Mouse (Mus musculus): ENCODE results near the gene Aifm1. TPM values are rescaled to one million over a fixed set of nuclear protein-coding genes. Genes with fewer than 3 reads are reported as not detected.
"Not testable (repeated sequence)": the region's sequence is repeated elsewhere in the genome, so short reads cannot be mapped to it uniquely, and the experiment has no call there.

The Aifm1 gene
- polyA plus RNA-seq, 1 experiment from 2014 or later: 73.7 TPM

DNA sequence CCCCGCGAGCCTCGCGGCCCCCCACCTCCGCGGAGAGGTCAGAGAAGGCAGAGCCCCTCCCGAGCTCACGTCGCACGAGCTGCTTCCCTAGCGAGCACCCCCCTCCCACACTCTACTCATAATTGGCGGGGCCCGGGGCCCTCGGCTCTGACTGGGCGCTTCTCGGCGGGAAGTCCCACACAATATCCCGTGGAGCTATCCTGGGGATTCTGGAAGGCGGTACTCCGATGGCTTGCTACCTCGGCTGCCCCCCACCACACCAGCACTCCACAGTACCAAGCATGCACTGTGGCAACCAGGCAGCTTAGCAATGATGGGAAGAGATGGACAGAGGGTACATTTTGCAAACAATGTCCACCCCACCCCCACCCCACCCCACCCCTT, 58.9 kb downstream of the Aifm1 start:
- Histone ChIP-seq H3K27ac (no peak overlapping the region), H3K36me3 (no peaks in the 10 kb centered on the region), H3K27me3 (peaks cover 20% of the 10 kb centered on the region; the same call in 1 of the 2 replicates), H3K4me1 (0 out of 2 replicates have a peak, but pooled peaks cover 4% of the 10 kb centered on the region), H3K9ac (peak overlapping the region; percentile 69; the same call in 1 of the 2 replicates), H3K9me3 (no peaks in the 10 kb centered on the region), H3K4me3 (peak overlapping the region; percentile 53), H3K4me2 (replicated peaks) (peak overlapping the region; percentile 61)
- 12% methylated on average over 19 of the region's 21 CpGs for WGBS
- peak; percentile 45 for ATAC-seq (ENCODE audit: low FRiP score, low read depth)

DNA sequence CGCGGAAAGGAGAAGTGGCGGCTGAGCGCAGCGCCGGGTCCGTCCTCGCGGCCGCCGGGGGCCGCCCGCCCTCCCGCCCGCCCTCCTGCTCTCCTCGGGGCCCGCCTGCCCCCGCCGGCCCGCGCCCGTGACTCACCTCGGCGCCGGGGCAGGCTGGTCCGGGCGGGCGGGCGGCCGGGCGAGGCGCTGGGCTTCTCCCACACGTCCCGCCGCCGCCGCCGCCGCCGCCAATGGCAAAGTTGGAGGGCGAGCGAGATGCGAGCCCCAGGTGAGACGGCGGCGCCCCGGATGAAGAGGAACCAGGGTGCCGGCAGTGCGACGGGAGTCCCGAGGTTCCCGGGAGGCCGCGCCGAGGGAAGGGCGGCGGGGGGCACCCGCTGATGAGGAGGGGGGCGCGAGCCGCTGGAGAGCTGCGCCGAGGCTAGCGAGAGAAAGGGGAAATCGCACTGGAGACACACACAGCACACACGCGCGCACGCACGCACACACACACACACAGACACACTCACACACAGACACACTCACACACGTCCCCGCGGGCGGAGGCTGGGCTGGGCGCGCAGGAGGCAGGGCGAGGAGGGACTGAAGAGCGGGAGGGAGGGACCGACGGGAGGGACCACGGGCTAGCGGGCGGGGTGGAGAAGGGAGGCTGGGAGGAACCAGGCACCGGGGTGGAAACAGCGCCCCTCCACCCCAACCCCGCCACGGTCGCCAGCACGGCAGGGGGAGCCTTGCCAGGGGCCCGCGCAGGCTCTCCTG, 59.4 kb downstream of the Aifm1 start:
- Histone ChIP-seq H3K4me3 (peak overlapping the region; percentile 53), H3K9me3 (no peaks in the 10 kb centered on the region), H3K27ac (no peak overlapping the region), H3K27me3 (peaks cover 20% of the 10 kb centered on the region; the same call in 1 of the 2 replicates), H3K4me2 (replicated peaks) (peak overlapping the region; percentile 61), H3K36me3 (no peaks in the 10 kb centered on the region), H3K4me1 (0 out of 2 replicates have a peak, but pooled peaks cover 4% of the 10 kb centered on the region), H3K9ac (peak overlapping the region; percentile 69)
- 8% methylated on average over 28 of the region's 91 CpGs for WGBS
- ATAC-seq (ENCODE audit: low FRiP score, low read depth): peak; percentile 70

DNA sequence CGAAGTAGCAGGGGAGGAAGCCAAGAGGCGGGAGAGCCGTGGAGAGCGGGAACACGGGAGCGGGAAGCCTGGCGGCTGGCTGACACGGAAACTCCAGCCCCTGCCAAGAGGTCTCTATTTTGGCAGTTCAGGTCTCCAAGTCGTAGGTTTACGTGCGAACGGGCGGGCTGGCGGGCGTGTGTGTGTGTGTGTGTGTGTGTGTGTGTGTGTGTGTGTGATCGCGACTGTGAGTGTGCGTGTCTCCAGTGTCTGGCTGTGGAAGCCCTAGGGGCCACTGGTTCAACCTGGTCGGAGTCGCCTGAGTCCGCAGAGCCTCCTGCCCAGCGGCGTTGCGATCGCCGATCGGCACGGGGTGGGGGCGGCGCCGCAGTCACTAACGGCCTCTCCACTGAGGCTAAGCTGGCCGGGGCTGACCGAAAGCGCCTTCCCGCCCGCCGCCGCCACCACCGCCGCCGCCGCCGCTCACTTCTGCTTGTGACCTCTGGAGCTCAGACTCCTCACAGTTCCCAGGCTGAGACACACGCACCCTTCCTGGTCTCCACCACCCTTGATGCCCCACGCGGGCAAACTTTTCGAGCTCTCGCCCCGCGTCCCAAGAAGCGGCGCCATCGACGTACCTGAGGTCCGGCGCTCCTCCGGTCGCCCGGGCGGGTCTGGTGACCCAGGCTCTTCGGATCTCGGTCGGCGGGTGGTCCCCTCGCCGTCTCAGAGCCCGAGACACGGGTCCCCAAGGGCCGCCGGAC, 60.3 kb downstream of the Aifm1 start:
- Histone ChIP-seq H3K4me2 (replicated peaks) (peak overlapping the region; percentile 61), H3K9ac (peak overlapping the region; percentile 69), H3K4me3 (peak overlapping the region; percentile 53), H3K9me3 (no peaks in the 10 kb centered on the region), H3K27ac (no peak overlapping the region), H3K36me3 (no peaks in the 10 kb centered on the region), H3K4me1 (0 out of 2 replicates have a peak, but pooled peaks cover 4% of the 10 kb centered on the region), H3K27me3 (peaks cover 20% of the 10 kb centered on the region; the same call in 1 of the 2 replicates)
- whole genome bisulfite sequencing: 14% methylated on average over 39 of the region's 71 CpGs
- ATAC-seq (ENCODE audit: low FRiP score, low read depth): peak; percentile 17; the same call in 1 of the 2 replicates

DNA sequence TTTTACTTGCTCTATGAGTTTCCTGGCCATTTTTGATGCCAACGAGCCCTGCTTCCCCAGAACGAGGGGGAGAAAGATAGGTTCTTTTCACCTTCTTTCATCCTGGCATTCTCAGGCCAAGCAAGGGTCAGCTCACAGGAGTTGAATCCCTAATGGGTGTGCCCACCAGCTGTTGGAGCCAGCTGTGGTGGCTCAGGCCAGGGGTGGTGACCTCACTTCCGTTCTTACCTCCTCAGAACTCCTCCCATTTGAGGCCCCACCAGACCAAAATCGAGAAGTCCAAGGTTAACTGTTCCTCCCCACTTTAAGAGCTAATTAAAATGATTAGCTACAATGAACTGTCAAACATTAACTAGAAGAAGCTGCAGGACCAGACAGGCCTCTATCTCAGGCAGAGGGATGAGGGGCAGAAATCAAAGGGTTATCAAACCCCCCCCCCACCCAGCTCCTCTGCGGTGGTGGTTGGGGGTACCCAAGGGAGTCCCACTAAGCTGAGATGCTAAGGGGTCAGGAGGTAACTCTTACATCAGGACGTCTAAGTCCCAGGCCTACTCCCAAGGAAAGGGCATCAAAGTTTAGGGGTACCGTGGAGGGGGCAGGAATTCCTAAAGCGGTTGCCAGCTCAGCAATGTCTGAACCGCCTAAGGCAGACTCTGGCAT, 61.0 kb downstream of the Aifm1 start:
- Histone ChIP-seq H3K9ac (peak overlapping the region; percentile 69; the same call in 1 of the 2 replicates), H3K27ac (no peak overlapping the region), H3K4me3 (peak overlapping the region; percentile 53), H3K9me3 (no peaks in the 10 kb centered on the region), H3K36me3 (no peaks in the 10 kb centered on the region), H3K4me2 (replicated peaks) (peak overlapping the region; percentile 61), H3K4me1 (0 out of 2 replicates have a peak, but pooled peaks cover 4% of the 10 kb centered on the region), H3K27me3 (peaks cover 20% of the 10 kb centered on the region; the same call in 1 of the 2 replicates)
- 36% methylated on average over 9 of the region's 9 CpGs for WGBS
- ATAC-seq (ENCODE audit: low FRiP score, low read depth): no peak

DNA sequence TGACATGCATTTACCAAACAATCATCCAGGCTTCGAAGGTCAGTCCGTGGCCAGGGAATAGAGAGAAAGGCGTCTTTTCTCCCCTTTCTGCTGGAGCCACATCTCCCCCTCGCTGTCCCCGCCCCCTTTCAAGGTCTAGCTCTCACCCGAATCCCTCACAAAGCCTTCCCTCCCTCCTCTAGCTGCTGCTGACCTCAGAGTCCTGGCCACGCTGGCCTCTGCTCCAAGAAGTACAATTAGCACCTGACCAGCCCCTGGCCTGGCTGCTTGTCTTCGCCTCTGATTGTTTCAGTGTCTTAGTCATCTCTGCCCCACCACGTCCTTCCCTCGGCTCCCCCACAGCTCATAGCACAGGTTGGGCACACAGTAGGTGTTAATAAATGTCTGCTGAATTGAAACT, 63.7 kb downstream of the Aifm1 start:
- Histone ChIP-seq H3K36me3 (no peaks in the 10 kb centered on the region), H3K9ac (no peak overlapping the region), H3K4me1 (0 out of 2 replicates have a peak, but pooled peaks cover 4% of the 10 kb centered on the region), H3K27me3 (peaks cover 17% of the 10 kb centered on the region; the same call in 1 of the 2 replicates), H3K27ac (no peak overlapping the region), H3K9me3 (no peaks in the 10 kb centered on the region), H3K4me2 (replicated peaks) (no peak overlapping the region), H3K4me3 (no peak overlapping the region)
- ATAC-seq (ENCODE audit: low FRiP score, low read depth): no peak
- 31% methylated on average over 10 of the region's 10 CpGs for WGBS

DNA sequence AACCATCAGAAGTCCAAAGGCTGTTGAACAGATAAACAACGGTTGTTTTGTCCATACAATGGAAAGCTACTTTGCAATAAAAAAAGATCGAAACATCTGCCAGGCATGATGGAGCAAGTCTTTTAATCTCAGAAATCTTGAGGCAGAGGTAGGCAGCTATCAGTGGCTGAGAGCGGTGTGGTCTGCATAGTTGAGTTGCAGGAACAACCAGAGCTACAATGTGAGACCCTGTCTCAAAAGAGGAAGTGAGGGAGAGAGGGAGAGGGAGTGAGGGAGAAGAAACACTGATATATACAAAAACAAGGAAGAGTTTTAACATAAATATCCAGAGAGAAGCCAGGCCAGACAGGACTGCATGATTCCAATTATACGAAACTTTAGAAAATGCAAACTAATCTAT, 68.7 kb downstream of the Aifm1 start:
- H3K9me3 ChIP-seq: no peaks in the 10 kb centered on the region
- no peak for ATAC-seq (ENCODE audit: low FRiP score, low read depth)
- no peak overlapping the region for H3K4me2 ChIP-seq (replicated peaks)
- H3K9ac ChIP-seq: no peak overlapping the region
- no peak overlapping the region for H3K4me3 ChIP-seq
- H3K27me3 ChIP-seq: no peaks in the 10 kb centered on the region
- H3K4me1 ChIP-seq: no peaks in the 10 kb centered on the region
- WGBS: 87% methylated on average over 4 of the region's 4 CpGs
- H3K36me3 ChIP-seq: no peaks in the 10 kb centered on the region
- H3K27ac ChIP-seq: no peak overlapping the region

DNA sequence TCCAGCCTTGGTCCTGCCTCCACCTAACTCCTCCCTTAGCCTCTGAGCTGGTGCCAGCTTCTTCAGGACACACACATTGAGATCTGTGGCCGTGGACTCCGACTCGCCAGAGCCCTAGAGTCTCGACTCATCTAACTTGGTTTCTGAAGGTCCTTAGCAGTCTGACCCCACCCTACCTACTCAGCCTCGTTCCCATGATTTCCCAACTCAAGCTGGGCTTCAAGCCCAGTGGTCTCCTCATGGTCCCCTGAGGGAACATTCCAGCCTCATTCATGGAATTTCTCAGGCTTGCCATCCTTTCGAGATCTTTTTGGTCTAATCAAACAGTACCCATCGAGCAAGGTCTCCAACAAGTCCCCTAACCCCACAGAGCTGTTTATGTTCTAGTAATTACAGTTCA, 71.4 kb downstream of the Aifm1 start:
- Histone ChIP-seq H3K27me3 (no peaks in the 10 kb centered on the region), H3K36me3 (no peaks in the 10 kb centered on the region), H3K9me3 (no peaks in the 10 kb centered on the region), H3K4me3 (no peak overlapping the region), H3K4me2 (replicated peaks) (no peak overlapping the region), H3K27ac (no peak overlapping the region), H3K9ac (no peak overlapping the region), H3K4me1 (0 out of 2 replicates have a peak, but pooled peaks cover 6% of the 10 kb centered on the region)
- ATAC-seq (ENCODE audit: low FRiP score, low read depth): no peak
- 74% methylated on average over 7 of the region's 7 CpGs for WGBS

DNA sequence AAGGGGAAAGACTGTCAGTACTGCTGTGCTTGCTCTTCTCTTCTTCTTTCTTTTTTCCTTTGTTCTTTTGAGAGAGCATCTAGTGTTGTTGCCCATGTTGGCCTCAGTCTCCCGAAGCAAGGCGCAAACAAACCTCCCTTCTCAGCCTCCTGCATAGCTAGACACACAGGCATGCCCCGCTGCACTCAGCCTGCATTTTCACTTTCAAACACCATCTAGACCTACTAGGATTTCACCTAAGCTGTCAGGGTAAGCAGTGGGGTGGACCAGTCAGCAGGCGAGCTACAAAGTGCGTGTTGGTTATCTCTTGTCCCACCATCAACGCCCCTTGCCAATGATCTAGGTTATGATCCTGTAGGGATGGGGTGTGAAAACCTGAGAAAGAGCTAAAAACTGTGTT, 71.8 kb downstream of the Aifm1 start:
- no peak for ATAC-seq (ENCODE audit: low FRiP score, low read depth)
- H3K4me2 ChIP-seq (replicated peaks): no peak overlapping the region
- no peaks in the 10 kb centered on the region for H3K36me3 ChIP-seq
- H3K27ac ChIP-seq: no peak overlapping the region
- 0 out of 2 replicates have a peak, but pooled peaks cover 6% of the 10 kb centered on the region for H3K4me1 ChIP-seq
- no peaks in the 10 kb centered on the region for H3K9me3 ChIP-seq
- no peak overlapping the region for H3K9ac ChIP-seq
- H3K27me3 ChIP-seq: no peaks in the 10 kb centered on the region
- H3K4me3 ChIP-seq: no peak overlapping the region
- 88% methylated on average over 6 of the region's 6 CpGs for WGBS

GRCm38 (mm10) chrX:48439036-48439435, 74.3 kb downstream of the Aifm1 start:
- H3K36me3 ChIP-seq: no peaks in the 10 kb centered on the region
- WGBS: 65% methylated on average over 4 of the region's 4 CpGs
- no peak overlapping the region for H3K9ac ChIP-seq
- no peak overlapping the region for H3K27ac ChIP-seq
- H3K4me1 ChIP-seq: 0 out of 2 replicates have a peak, but pooled peaks cover 6% of the 10 kb centered on the region
- no peak overlapping the region for H3K4me3 ChIP-seq
- no peak overlapping the region for H3K4me2 ChIP-seq (replicated peaks)
- no peaks in the 10 kb centered on the region for H3K27me3 ChIP-seq
- no peak for ATAC-seq (ENCODE audit: low FRiP score, low read depth)
- H3K9me3 ChIP-seq: no peaks in the 10 kb centered on the region

GRCm38 (mm10) chrX:48436082-48436481, 77.3 kb downstream of the Aifm1 start:
- not testable (repeated sequence) for H3K4me2 ChIP-seq (replicated peaks); ATAC-seq (ENCODE audit: low FRiP score, low read depth); H3K27ac ChIP-seq; H3K4me3 ChIP-seq; H3K9me3 ChIP-seq; H3K9ac ChIP-seq; H3K36me3 ChIP-seq; H3K27me3 ChIP-seq
- H3K4me1 ChIP-seq: peaks cover 15% of the 10 kb centered on the region; the same call in 1 of the 2 replicates
- WGBS: 92% methylated on average over 6 of the region's 7 CpGs

- no peak for ATAC-seq (ENCODE audit: low FRiP score, low read depth)
- H3K9me3 ChIP-seq: no peaks in the 10 kb centered on the region
- no peak overlapping the region for H3K4me3 ChIP-seq
- H3K27me3 ChIP-seq: no peaks in the 10 kb centered on the region
- H3K36me3 ChIP-seq: no peaks in the 10 kb centered on the region
- 67% methylated on average over 9 of the region's 9 CpGs for WGBS
- H3K9ac ChIP-seq: no peak overlapping the region
- H3K4me1 ChIP-seq: peaks cover 15% of the 10 kb centered on the region; the same call in 1 of the 2 replicates
- H3K27ac ChIP-seq: no peak overlapping the region
- no peak overlapping the region for H3K4me2 ChIP-seq (replicated peaks)
Measured at GRCm38 (mm10) chrX:48435477-48435900, 77.9 kb downstream of the Aifm1 start.

All from limb, embryonic 13.5 days (tissue).